Mouse (Mus musculus) kidney, adult 18-20 months (tissue): Measurements from ENCODE around the gene Gm17654.
"Not testable (repeated sequence)": the region's sequence is repeated elsewhere in the genome, so short reads cannot be mapped to it uniquely, and the experiment has no call there.

Source experiments
- DNase-seq: peaks from one replicate; pipeline ENCODE4 v3.0.0; 2021

The Gm17654 gene

GRCm38 (mm10) chr14:43579046-43579445, at the start of gene Gm17654:
Gene Gm17654, minus strand, starts transcription at chr14:43579146.
- not testable (repeated sequence) for DNase-seq

- not testable (repeated sequence) for DNase-seq
These were observed 29.0 kb upstream of the Gm17654 start, which contains the start of gene Gm10375 for GRCm38 (mm10) chr14:43607913-43608312. Gene Gm10375, minus strand, starts transcription at chr14:43608013.

- not testable (repeated sequence) for DNase-seq
These were observed 977 bp downstream of the Gm17654 start for GRCm38 (mm10) chr14:43577969-43578368.

GRCm38 (mm10) chr14:43552271-43552670, 26.7 kb downstream of the Gm17654 start:
- DNase-seq, result not testable (repeated sequence)

- DNase-seq, result not testable (repeated sequence)
These were observed 32.7 kb downstream of the Gm17654 start for GRCm38 (mm10) chr14:43546281-43546680.

GRCm38 (mm10) chr14:43543276-43543675, 35.7 kb downstream of the Gm17654 start, which contains the start of gene Gm5799:
Gene Gm5799, plus strand, starts transcription at chr14:43543576.
- DNase-seq, result not testable (repeated sequence)

GRCm38 (mm10) chr14:43538144-43538543, 40.8 kb downstream of the Gm17654 start:
- not testable (repeated sequence) for DNase-seq

GRCm38 (mm10) chr14:43532387-43532786, 46.6 kb downstream of the Gm17654 start:
- DNase-seq, result peak; percentile 61

GRCm38 (mm10) chr14:43532011-43532383, 46.9 kb downstream of the Gm17654 start:
- not testable (repeated sequence) for DNase-seq

GRCm38 (mm10) chr14:43531052-43532010, 47.6 kb downstream of the Gm17654 start:
- not testable (repeated sequence) for DNase-seq
